In genomic region chr1:156856666-156857065, GRCm38 (mm10) we compare ENCODE assay signal across 20 mouse cellular contexts. TPM values are rescaled to one million over a fixed set of nuclear protein-coding genes. Genes with fewer than 3 reads are reported as not detected.
DNase-seq lines count a peak whose midpoint lies in the region; ATAC-seq lines count a peak whose summit lies in the region.
"Had no signal": no experiment of that assay in that cellular context is flagged by ENCODE, and none has a peak within 500 bp of the region (broad histone marks: within the 10 kb centered on the region; RNA-seq: fewer than 3 reads in every experiment).

No protein-coding gene starts in this region.

- no peak overlapping the region for H3K9ac ChIP-seq in midbrain, embryonic 11.5 days (ENCODE audit: low read length)
- no peak overlapping the region for H3K9ac ChIP-seq in midbrain, embryonic 13.5 days (replicated peaks)
- H3K9ac ChIP-seq: embryonic facial prominence, embryonic 12.5 days; forebrain, embryonic 12.5 days had no signal

- ATAC-seq in midbrain, embryonic 11.5 days (ENCODE audit: low FRiP score): no peak
- no peak for ATAC-seq in midbrain, embryonic 13.5 days
- peak; percentile 56 for ATAC-seq in erythroid progenitor cell, adult 5-6 weeks (replicated peaks; ENCODE audit: low FRiP score, poor library complexity, severe bottlenecking)
- peak; percentile 87 for ATAC-seq in megakaryocyte-erythroid progenitor cell, adult 5-6 weeks (replicated peaks; ENCODE audit: low FRiP score, low TSS enrichment, poor library complexity, severe bottlenecking)
- ATAC-seq: forebrain, embryonic 14.5 days; forebrain, embryonic 16.5 days; Patski had no signal

- H3K27me3 ChIP-seq in midbrain, embryonic 11.5 days (ENCODE audit: control insufficient read depth, insufficient read depth, low read length): no peaks in the 10 kb centered on the region
- no peaks in the 10 kb centered on the region for H3K27me3 ChIP-seq in midbrain, embryonic 13.5 days
- H3K27me3 ChIP-seq: embryonic facial prominence, embryonic 12.5 days; forebrain, embryonic 12.5 days; Patski had no signal

- 98% methylated on average over 2 of the region's 2 CpGs for WGBS in midbrain, embryonic 11.5 days
- 85% methylated on average over 2 of the region's 2 CpGs for WGBS in midbrain, embryonic 13.5 days

- H3K36me3 ChIP-seq in midbrain, embryonic 11.5 days (ENCODE audit: control insufficient read depth, insufficient read depth, low read length): no peaks in the 10 kb centered on the region
- 0 out of 2 replicates have a peak, but pooled peaks cover 3% of the 10 kb centered on the region for H3K36me3 ChIP-seq in midbrain, embryonic 13.5 days
- H3K36me3 ChIP-seq: embryonic facial prominence, embryonic 12.5 days; forebrain, embryonic 12.5 days had no signal

- no peaks in the 10 kb centered on the region for H3K4me1 ChIP-seq in midbrain, embryonic 11.5 days (ENCODE audit: control insufficient read depth, insufficient read depth, low read length)
- no peaks in the 10 kb centered on the region; the same call in 1 of the 2 replicates for H3K4me1 ChIP-seq in midbrain, embryonic 13.5 days (replicated peaks)
- H3K4me1 ChIP-seq: forebrain, embryonic 12.5 days had no signal

- peak; percentile 28 for DNase-seq in midbrain, embryonic 11.5 days (ENCODE audit: low spot score, missing footprints)
- no peak for DNase-seq in adrenal gland, postnatal 25 days
- no peak for DNase-seq in left cerebral cortex, adult 18-20 months (ENCODE audit: low spot score in 2 of 2)
- DNase-seq: adrenal gland, adult 2 months; adrenal gland, postnatal 10 days; adrenal gland, postnatal 36 days; cerebellum, adult 11-12 months; cerebellum, adult 2 months; cerebellum, postnatal 10 days; cerebellum, postnatal 25 days had no signal

- no peak overlapping the region for H3K27ac ChIP-seq in midbrain, embryonic 11.5 days (ENCODE audit: low read depth, low read length)
- no peak overlapping the region for H3K27ac ChIP-seq in midbrain, embryonic 13.5 days
- H3K27ac ChIP-seq: embryonic facial prominence, embryonic 10.5 days; embryonic facial prominence, embryonic 12.5 days; forebrain, embryonic 10.5 days; forebrain, embryonic 12.5 days had no signal

- H3K4me2 ChIP-seq in midbrain, embryonic 11.5 days: no peak overlapping the region
- no peak overlapping the region for H3K4me2 ChIP-seq in midbrain, embryonic 13.5 days (replicated peaks)
- H3K4me2 ChIP-seq: embryonic facial prominence, embryonic 12.5 days; forebrain, embryonic 12.5 days had no signal

- H3K4me3 ChIP-seq in midbrain, embryonic 11.5 days (ENCODE audit: low read depth, low read length): no peak overlapping the region
- H3K4me3 ChIP-seq in midbrain, embryonic 13.5 days (replicated peaks): no peak overlapping the region
- H3K4me3 ChIP-seq: embryonic facial prominence, embryonic 10.5 days; embryonic facial prominence, embryonic 12.5 days; forebrain, embryonic 10.5 days; forebrain, embryonic 12.5 days had no signal

- no peaks in the 10 kb centered on the region for H3K9me3 ChIP-seq in midbrain, embryonic 11.5 days (ENCODE audit: control insufficient read depth, low read length)
- no peaks in the 10 kb centered on the region for H3K9me3 ChIP-seq in midbrain, embryonic 13.5 days
- H3K9me3 ChIP-seq: embryonic facial prominence, embryonic 10.5 days; embryonic facial prominence, embryonic 12.5 days; forebrain, embryonic 10.5 days; forebrain, embryonic 12.5 days had no signal

RNA-seq across cellular contexts. Expression of gene Angptl1, which starts 18.3 kb away (rescaled TPM):
- 1.4 and 1.6 TPM in 2 replicates for polyA plus RNA-seq in midbrain, embryonic 11.5 days (2014; fragmentation: Nextera tagmentation; extraction: Ambion mirVana)
- polyA plus RNA-seq in midbrain, embryonic 13.5 days (2015; fragmentation: Nextera tagmentation; extraction: Ambion mirVana): 0.57 and 0.86 TPM in 2 replicates
- not detected in 2 replicates for total RNA-seq in erythroid progenitor cell, adult 5-6 weeks (2015; ENCODE audit: low replicate concordance)
- total RNA-seq in erythroid progenitor cell, adult 5-6 weeks (2017; ENCODE audit: low replicate concordance): 0.51 and 0.53 TPM in 2 replicates
- not detected in 2 replicates for total RNA-seq in megakaryocyte-erythroid progenitor cell, adult 5-6 weeks (2014; fragmentation: Nextera tagmentation)
- not detected in 2 replicates for total RNA-seq in megakaryocyte-erythroid progenitor cell, adult 5-6 weeks (2017)
- total RNA-seq in adrenal gland, postnatal 25 days (2021): 5.9 and 9.3 TPM in 2 replicates
- total RNA-seq in left cerebral cortex, adult 18-20 months (2021): 1 to 10 TPM; 1.2 to 1.3 TPM

Comparison
In these comparisons a context has a peak if more than half of its experiments do, and no peak if none do; other contexts are left out.
1. ATAC-seq: peak in erythroid progenitor cell, adult 5-6 weeks (single experiment) and megakaryocyte-erythroid progenitor cell, adult 5-6 weeks (single experiment); none in midbrain, embryonic 11.5 days (single experiment) and midbrain, embryonic 13.5 days (single experiment).